9 mouse cellular contexts compared by ENCODE assay signal in the genomic region with DNA sequence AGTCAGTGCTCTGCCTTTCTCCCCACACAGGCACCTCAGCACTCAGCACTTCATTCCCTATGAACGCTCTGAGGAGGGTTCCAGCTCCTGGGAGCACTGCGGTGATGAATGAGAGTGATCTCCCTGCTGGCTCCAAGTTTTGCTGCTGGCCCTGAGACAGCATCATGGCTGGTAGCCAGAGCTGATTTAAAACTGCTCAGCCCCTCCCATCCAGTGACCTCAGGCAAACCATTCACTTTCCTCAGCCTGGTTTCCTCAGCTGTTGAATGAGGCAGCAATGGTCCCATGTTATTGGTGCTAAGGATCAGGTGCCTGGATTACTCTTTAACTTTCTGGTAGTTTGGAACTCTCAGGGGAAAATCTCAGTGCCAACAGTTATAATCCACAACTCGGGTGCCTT. TPM values are rescaled to one million over a fixed set of nuclear protein-coding genes. Genes with fewer than 3 reads are reported as not detected.
DNase-seq lines count a peak whose midpoint lies in the region; ATAC-seq and TF ChIP-seq lines count a peak whose summit lies in the region.
"Had no signal": no experiment of that assay in that cellular context is flagged by ENCODE, and none has a peak within 500 bp of the region (broad histone marks: within the 10 kb centered on the region; RNA-seq: fewer than 3 reads in every experiment).

A gene (minus strand): TSS at position 110 of the 400 bp plus-strand sequence.

- no peaks in the 10 kb centered on the region for H3K36me3 ChIP-seq in lung, postnatal 0 days (ENCODE audit: insufficient read depth, low read length)
- no peaks in the 10 kb centered on the region for H3K36me3 ChIP-seq in midbrain, embryonic 11.5 days (ENCODE audit: control insufficient read depth, insufficient read depth, low read length)

- H3K4me3 ChIP-seq in lung, postnatal 0 days (ENCODE audit: low read depth, low read length) = no peak within 1 kb of the TSS
- H3K4me3 ChIP-seq in midbrain, embryonic 11.5 days (ENCODE audit: low read depth, low read length) = no peak within 1 kb of the TSS

- no peak within 1 kb of the TSS for H3K4me2 ChIP-seq in lung, postnatal 0 days (replicated peaks; ENCODE audit: low read depth, low read length)
- no peak within 1 kb of the TSS for H3K4me2 ChIP-seq in midbrain, embryonic 11.5 days

- TF ChIP-seq EP300 in lung, postnatal 0 days (IDR thresholded peaks at IDR 0.05) = no peak

- H3K27ac ChIP-seq in lung, postnatal 0 days (ENCODE audit: low read length) = no peak within 1 kb of the TSS
- peak within 1 kb of the TSS; percentile 58 for H3K27ac ChIP-seq in midbrain, embryonic 11.5 days (ENCODE audit: low read depth, low read length)

- ATAC-seq in lung, postnatal 0 days = no peak
- ATAC-seq in midbrain, embryonic 11.5 days (ENCODE audit: low FRiP score) = no peak

- H3K27me3 ChIP-seq in lung, postnatal 0 days (replicated peaks; ENCODE audit: insufficient read depth, low read length) = peaks cover 12% of the 10 kb centered on the region
- peaks cover 15% of the 10 kb centered on the region for H3K27me3 ChIP-seq in midbrain, embryonic 11.5 days (ENCODE audit: control insufficient read depth, insufficient read depth, low read length)

- H3K4me1 ChIP-seq in lung, postnatal 0 days (ENCODE audit: insufficient read depth, low read depth, low read length) = no peaks in the 10 kb centered on the region
- peaks cover 33% of the 10 kb centered on the region for H3K4me1 ChIP-seq in midbrain, embryonic 11.5 days (ENCODE audit: control insufficient read depth, insufficient read depth, low read length)

- peak; percentile 3 for DNase-seq in cerebellum, adult 11-12 months
- no peak for DNase-seq in cerebellum, adult 18-20 months
- peak; percentile 42 for DNase-seq in lung, postnatal 10 days
- DNase-seq in lung, postnatal 0 days (ENCODE audit: low spot score) = no peak
- DNase-seq in kidney, adult 9 months = peak; percentile 90
- DNase-seq in midbrain, embryonic 11.5 days (ENCODE audit: low spot score, missing footprints) = no peak
- DNase-seq in right cerebral cortex, adult 2 months (ENCODE audit: low spot score in 2 of 2) = no peak
- DNase-seq in spleen, postnatal 36 days (ENCODE audit: low spot score in 2 of 2) = no peak

- WGBS in lung, postnatal 0 days = 37% methylated on average over 3 of the region's 3 CpGs
- 54% methylated on average over 3 of the region's 3 CpGs for WGBS in midbrain, embryonic 11.5 days

- H3K9ac ChIP-seq in lung, postnatal 0 days (replicated peaks; ENCODE audit: low read depth) = no peak within 1 kb of the TSS
- H3K9ac ChIP-seq in midbrain, embryonic 11.5 days (ENCODE audit: low read length) = peak within 1 kb of the TSS; percentile 31; the same call in 1 of the 2 replicates

- H3K9me3 ChIP-seq in lung, postnatal 0 days (ENCODE audit: low read length) = no peaks in the 10 kb centered on the region
- H3K9me3 ChIP-seq in midbrain, embryonic 11.5 days (ENCODE audit: control insufficient read depth, low read length) = no peaks in the 10 kb centered on the region

- no peak for TF ChIP-seq CTCF in lung, postnatal 0 days (IDR thresholded peaks at IDR 0.05)

RNA-seq across cellular contexts. Expression of the gene that starts here (rescaled TPM):
- 0.04 and 0.15 TPM in 2 replicates for polyA plus RNA-seq in lung, postnatal 0 days (2015; fragmentation: Nextera tagmentation; extraction: Ambion mirVana)
- 41.2 and 44.2 TPM in 2 replicates for polyA plus RNA-seq in midbrain, embryonic 11.5 days (2014; fragmentation: Nextera tagmentation; extraction: Ambion mirVana)
- polyA plus RNA-seq: spleen, adult 2 months had no signal

Comparison
In these comparisons a context has a peak if more than half of its experiments do, and no peak if none do; other contexts are left out.
1. RNA of the gene that starts here (polyA plus RNA-seq): 41.2 to 44.2 TPM in midbrain, embryonic 11.5 days; 0.04 to 0.15 TPM in lung, postnatal 0 days; every median in the first group is over 10 times any median in the second.
2. DNase-seq: peak in cerebellum, adult 11-12 months (single experiment), lung, postnatal 10 days (single experiment) and kidney, adult 9 months (single experiment); none in cerebellum, adult 18-20 months (0 of 2), lung, postnatal 0 days (single experiment), midbrain, embryonic 11.5 days (single experiment), right cerebral cortex, adult 2 months (0 of 2) and spleen, postnatal 36 days (0 of 2).